In the genomic region with DNA sequence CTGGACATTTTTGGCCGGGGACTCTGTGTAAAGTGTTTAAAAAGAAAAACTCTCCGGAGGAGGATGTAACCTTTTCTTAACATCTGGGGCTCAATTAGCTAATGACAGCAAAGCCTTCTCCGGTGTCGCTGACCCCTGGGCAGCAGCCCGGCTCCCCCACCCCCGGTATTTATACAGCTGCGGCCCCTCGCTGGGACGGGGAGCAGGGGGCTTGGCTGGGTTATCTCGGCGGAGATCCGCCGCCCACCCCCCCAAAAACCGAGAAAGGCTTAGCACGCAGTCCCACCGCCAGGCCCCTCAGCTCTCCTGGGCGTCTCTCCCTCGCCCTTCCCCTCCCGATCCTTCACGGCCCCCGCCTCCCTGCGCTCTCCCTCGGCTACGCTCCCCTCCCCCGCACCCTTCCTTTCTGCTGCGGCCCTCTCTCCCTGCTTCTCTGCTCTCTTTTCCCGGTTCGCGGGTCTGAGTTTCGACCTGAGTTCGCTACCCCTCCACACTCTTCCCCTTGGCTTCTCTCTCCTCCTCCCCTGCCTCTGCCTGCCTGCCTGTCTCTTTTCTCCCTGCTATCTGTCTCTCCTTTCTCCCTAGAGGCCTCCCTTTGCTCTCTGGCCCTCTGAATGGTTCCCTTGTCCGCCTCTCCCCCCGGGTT, we compare ENCODE assay signal across 7 mouse cellular contexts. TPM values are rescaled to one million over a fixed set of nuclear protein-coding genes. Genes with fewer than 3 reads are reported as not detected.
A peak's percentile ranks its signal among the peaks of the same experiment; 100 is the strongest.
DNase-seq lines count a peak whose midpoint lies in the region; ATAC-seq lines count a peak whose summit lies in the region.

No protein-coding gene starts in this region.

- no peaks in the 10 kb centered on the region for H3K9me3 ChIP-seq in embryonic facial prominence, embryonic 11.5 days (replicated peaks; ENCODE audit: control insufficient read depth, low read length)
- H3K9me3 ChIP-seq in hindbrain, embryonic 11.5 days (ENCODE audit: control insufficient read depth, low read length) = no peaks in the 10 kb centered on the region
- H3K9me3 ChIP-seq in liver, embryonic 15.5 days (replicated peaks) = no peaks in the 10 kb centered on the region

- peak overlapping the region; percentile 72 for H3K4me2 ChIP-seq in embryonic facial prominence, embryonic 11.5 days (ENCODE audit: low read depth, low read length)
- H3K4me2 ChIP-seq in hindbrain, embryonic 11.5 days (replicated peaks; ENCODE audit: low read depth, low read length) = peak overlapping the region; percentile 84
- H3K4me2 ChIP-seq in liver, embryonic 15.5 days = peak overlapping the region; percentile 68

- no peaks in the 10 kb centered on the region for H3K36me3 ChIP-seq in embryonic facial prominence, embryonic 11.5 days (replicated peaks; ENCODE audit: control insufficient read depth, insufficient read depth, low read depth, low read length)
- H3K36me3 ChIP-seq in hindbrain, embryonic 11.5 days (ENCODE audit: control insufficient read depth, insufficient read depth, low read length) = no peaks in the 10 kb centered on the region
- no peaks in the 10 kb centered on the region for H3K36me3 ChIP-seq in liver, embryonic 15.5 days (replicated peaks)

- peak; percentile 57 for DNase-seq in urinary bladder, postnatal 14 days (ENCODE audit: low spot score)
- DNase-seq in urinary bladder, postnatal 10 days (ENCODE audit: low spot score) = no peak
- peak; percentile 86 for DNase-seq in embryonic facial prominence, embryonic 11.5 days (ENCODE audit: low spot score)
- peak; percentile 74 for DNase-seq in hindbrain, embryonic 11.5 days (ENCODE audit: low spot score)
- peak; percentile 26 for DNase-seq in ovary, adult 18-20 months (ENCODE audit: low spot score)
- no peak for DNase-seq in spleen, postnatal 10 days (ENCODE audit: low spot score in 2 of 2)

- peak overlapping the region; percentile 57 for H3K9ac ChIP-seq in embryonic facial prominence, embryonic 11.5 days (replicated peaks; ENCODE audit: low read length)
- H3K9ac ChIP-seq in hindbrain, embryonic 11.5 days (ENCODE audit: low read depth, low read length) = peak overlapping the region; percentile 54
- no peak overlapping the region for H3K9ac ChIP-seq in liver, embryonic 15.5 days

- H3K4me3 ChIP-seq in embryonic facial prominence, embryonic 11.5 days (ENCODE audit: low read depth, low read length) = peak overlapping the region; percentile 34
- H3K4me3 ChIP-seq in hindbrain, embryonic 11.5 days (ENCODE audit: low read depth, low read length) = peak overlapping the region; percentile 39
- peak overlapping the region; percentile 43 for H3K4me3 ChIP-seq in liver, embryonic 15.5 days (replicated peaks)

- ATAC-seq in embryonic facial prominence, embryonic 11.5 days (replicated peaks; ENCODE audit: insufficient number of reproducible peaks, low FRiP score, low TSS enrichment, low read depth) = peak; percentile 68
- ATAC-seq in hindbrain, embryonic 11.5 days (ENCODE audit: low FRiP score) = peak; percentile 54
- ATAC-seq in liver, embryonic 15.5 days (ENCODE audit: insufficient read depth) = no peak

- WGBS in embryonic facial prominence, embryonic 11.5 days = under 1% methylated on average over 31 of the region's 33 CpGs
- WGBS in hindbrain, embryonic 11.5 days = 0% methylated on average over 31 of the region's 33 CpGs
- 3% methylated on average over 33 of the region's 33 CpGs for WGBS in liver, embryonic 15.5 days (ENCODE audit: insufficient replicate concordance)

- H3K27ac ChIP-seq in embryonic facial prominence, embryonic 11.5 days (replicated peaks; ENCODE audit: low read depth, low read length) = peak overlapping the region; percentile 82
- H3K27ac ChIP-seq in hindbrain, embryonic 11.5 days (ENCODE audit: low read depth, low read length) = peak overlapping the region; percentile 12; the same call in 1 of the 2 replicates
- H3K27ac ChIP-seq in liver, embryonic 15.5 days (replicated peaks) = no peak overlapping the region

- peaks cover 27% of the 10 kb centered on the region for H3K4me1 ChIP-seq in embryonic facial prominence, embryonic 11.5 days (ENCODE audit: control insufficient read depth, insufficient read depth, low read length)
- peaks cover 8% of the 10 kb centered on the region; the same call in 1 of the 2 replicates for H3K4me1 ChIP-seq in hindbrain, embryonic 11.5 days (replicated peaks; ENCODE audit: control insufficient read depth, insufficient read depth, low read length)
- peaks cover 8% of the 10 kb centered on the region; the same call in 1 of the 2 replicates for H3K4me1 ChIP-seq in liver, embryonic 15.5 days (replicated peaks)

- H3K27me3 ChIP-seq in embryonic facial prominence, embryonic 11.5 days (ENCODE audit: control insufficient read depth, insufficient read depth, low read length) = peaks cover 2% of the 10 kb centered on the region; the same call in 1 of the 2 replicates
- peaks cover 26% of the 10 kb centered on the region for H3K27me3 ChIP-seq in hindbrain, embryonic 11.5 days (ENCODE audit: control insufficient read depth, insufficient read depth, low read length)
- H3K27me3 ChIP-seq in liver, embryonic 15.5 days = peaks cover 81% of the 10 kb centered on the region

RNA-seq across cellular contexts. Expression of a gene that starts 42.0 kb away (rescaled TPM):
- 22.2 and 24.8 TPM in 2 replicates for polyA plus RNA-seq in embryonic facial prominence, embryonic 11.5 days (2014; fragmentation: Nextera tagmentation; extraction: Ambion mirVana)
- 10.3 and 11.2 TPM in 2 replicates for polyA plus RNA-seq in hindbrain, embryonic 11.5 days (2014; fragmentation: Nextera tagmentation; extraction: Ambion mirVana)
- polyA plus RNA-seq in liver, embryonic 15.5 days (2015; fragmentation: Nextera tagmentation; extraction: Ambion mirVana) = 0.52 and 0.61 TPM in 2 replicates

Comparison
In these comparisons a context has a peak if more than half of its experiments do, and no peak if none do; other contexts are left out.
1. DNase-seq: peak in urinary bladder, postnatal 14 days (single experiment), embryonic facial prominence, embryonic 11.5 days (single experiment), hindbrain, embryonic 11.5 days (single experiment) and ovary, adult 18-20 months (single experiment); none in urinary bladder, postnatal 10 days (single experiment) and spleen, postnatal 10 days (0 of 2).
2. Peak in every context shown above with its lines, with median percentiles within 50 percentile points of each other: H3K4me2 ChIP-seq and H3K4me3 ChIP-seq.